Comparison of ENCODE assay signal across 11 mouse cellular contexts in the genomic region with DNA sequence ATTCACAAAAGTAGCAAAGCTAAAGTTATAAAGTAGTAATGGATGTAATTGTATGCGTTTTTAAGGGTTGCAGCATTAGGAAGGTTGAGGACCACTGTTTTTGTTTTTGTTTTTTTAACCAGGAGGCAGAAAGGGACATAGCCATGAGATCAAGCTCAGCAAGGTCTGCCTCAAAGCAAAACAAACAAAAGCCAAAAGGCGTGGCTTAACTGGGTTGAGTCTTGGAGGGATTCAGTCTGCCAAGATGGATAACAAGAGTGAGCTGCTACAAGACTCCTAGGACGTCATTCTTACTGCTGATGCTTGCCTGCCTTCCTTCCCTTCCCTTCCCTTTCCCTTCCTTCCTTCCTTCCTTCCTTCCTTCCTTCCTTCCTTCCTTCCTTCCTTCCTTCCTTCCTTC. TPM values are rescaled to one million over a fixed set of nuclear protein-coding genes. Genes with fewer than 3 reads are reported as not detected.
DNase-seq lines count a peak whose midpoint lies in the region; ATAC-seq and TF ChIP-seq lines count a peak whose summit lies in the region.
"Had no signal": no experiment of that assay in that cellular context is flagged by ENCODE, and none has a peak within 500 bp of the region (broad histone marks: within the 10 kb centered on the region; RNA-seq: fewer than 3 reads in every experiment).

No protein-coding gene starts in this region.

- no peak for DNase-seq in gastrocnemius, adult 2 months
- no peak for DNase-seq in gastrocnemius, postnatal 36 days
- DNase-seq in testis, postnatal 14 days (ENCODE audit: low spot score): peak; percentile 31
- no peak for DNase-seq in testis, postnatal 10 days (ENCODE audit: low spot score)
- DNase-seq in embryo, embryonic 9.5 days (ENCODE audit: extremely low spot score): peak; percentile 19
- no peak for DNase-seq in left cerebral cortex, postnatal 10 days (ENCODE audit: extremely low spot score in 1 of 2, low spot score in 2 of 2)

- H3K4me3 ChIP-seq in gastrocnemius, adult 2 months: no peak overlapping the region

- 0 out of 2 replicates have a peak overlapping the region, but pooled peaks have one; percentile 24 for H3K27ac ChIP-seq in gastrocnemius, adult 2 months
- H3K27ac ChIP-seq: embryonic facial prominence, embryonic 13.5 days; layer of hippocampus, adult 2 months had no signal

- no peak for ATAC-seq in inflammation-experienced regulatory T-cells, adult 6 months
- ATAC-seq in activated CD4-positive, CD25-positive, alpha-beta regulatory T cell, adult 4 months: no peak
- ATAC-seq: hindbrain, embryonic 16.5 days had no signal

- TF ChIP-seq CTCF in gastrocnemius, adult 2 months (IDR thresholded peaks at IDR 0.05): no peak

- intact Hi-C loops in gastrocnemius, adult 2 months (cut with DNase I): loop anchor here (2.0 kb wide), 1 partner anchor 19 kb away; no protein-coding TSS in a partner anchor
- intact Hi-C loops in gastrocnemius, postnatal 36 days (cut with DNase I): no loop called here
- intact Hi-C loops in left cerebral cortex, postnatal 10 days (cut with DNase I): no loop called here

RNA-seq across cellular contexts. Expression of gene Cggbp1, which starts 20.5 kb away (rescaled TPM):
- total RNA-seq in gastrocnemius, adult 2 months (2021): 10 to 100 TPM; 18.2 to 26.7 TPM
- total RNA-seq in gastrocnemius, postnatal 36 days (2021): 10 to 100 TPM; 20.2 to 20.6 TPM
- 10 to 100 TPM; 33.5 to 79.9 (median 39.7) TPM for polyA plus RNA-seq in inflammation-experienced regulatory T-cells, adult 6 months (2017; shearing (Covaris generic))
- total RNA-seq in left cerebral cortex, postnatal 10 days (2021): 10 to 100 TPM; 53.6 to 58.1 TPM
- polyA plus RNA-seq in activated CD4-positive, CD25-positive, alpha-beta regulatory T cell, adult 4 months (2017; shearing (Covaris generic)): 10 to 100 TPM; 45.1 to 53.3 TPM

RNA-seq across cellular contexts. Expression of gene Zfp654, which starts 20.8 kb away (rescaled TPM):
- total RNA-seq in gastrocnemius, adult 2 months (2021): 10 to 100 TPM; 10.5 to 11.4 TPM
- total RNA-seq in gastrocnemius, postnatal 36 days (2021): 1 to 10 TPM; 8.0 to 9.1 TPM
- polyA plus RNA-seq in inflammation-experienced regulatory T-cells, adult 6 months (2017; shearing (Covaris generic)): 10 to 100 TPM in 1 of 3 experiments, 1 to 10 TPM in 2; 9.0 to 10.3 (median 9.5) TPM
- total RNA-seq in left cerebral cortex, postnatal 10 days (2021): 10 to 100 TPM; 13.1 to 14.4 TPM
- 1 to 10 TPM; 8.9 to 9.8 TPM for polyA plus RNA-seq in activated CD4-positive, CD25-positive, alpha-beta regulatory T cell, adult 4 months (2017; shearing (Covaris generic))

Comparison
In these comparisons a context has a peak if more than half of its experiments do, and no peak if none do; other contexts are left out.
1. DNase-seq: peak in testis, postnatal 14 days (single experiment) and embryo, embryonic 9.5 days (single experiment); none in gastrocnemius, adult 2 months (single experiment), gastrocnemius, postnatal 36 days (0 of 2), testis, postnatal 10 days (single experiment) and left cerebral cortex, postnatal 10 days (0 of 2).